Mouse (Mus musculus) G1E-ER4 (cell line): ENCODE data around the gene Vmn2r58. TPM values are rescaled to one million over a fixed set of nuclear protein-coding genes. Genes with fewer than 3 reads are reported as not detected.
"Not testable (repeated sequence)": the region's sequence is repeated elsewhere in the genome, so short reads cannot be mapped to it uniquely, and the experiment has no call there.

Experiments used
- GATA1 ChIP-seq: IDR thresholded peaks from one replicate; pipeline ENCODE4 v1.8.0; 2012; ENCODE audit warnings: low read length, inconsistent platforms
- polyA plus RNA-seq: library from polyadenylated mRNA; stranded (reverse); fragments of >175 nt; gene quantifications from 2 replicates; pipeline ENCODE4 v1.2.3, GENCODE M21; 2012

Vmn2r58 gene
- polyA plus RNA-seq = not detected in 2 replicates

- not testable (repeated sequence) for TF ChIP-seq GATA1
Observed at GRCm38 (mm10) chr7:41872612-41873011, at the start of gene Vmn2r58. Gene Vmn2r58, minus strand, starts transcription at chr7:41872712.

Other genes starting within 250 kb of the Vmn2r58 start
- gene Zfp788, start 239.5 kb downstream of the Vmn2r58 start, polyA plus RNA-seq = 0.10 and 0.40 TPM in 2 replicates
- gene Vmn2r59, start 186.3 kb upstream of the Vmn2r58 start, polyA plus RNA-seq = not detected in 2 replicates
- not detected in 2 replicates for gene Vmn2r60, start 235.1 kb upstream of the Vmn2r58 start, polyA plus RNA-seq